Mouse (Mus musculus) kidney, adult 2 months (tissue): ENCODE measurements around the gene Pitpnm3. TPM values are rescaled to one million over a fixed set of nuclear protein-coding genes. Genes with fewer than 3 reads are reported as not detected.
A peak's percentile ranks its signal among the peaks of the same experiment; 100 is the strongest.

Experiments used
- DNase-seq: peaks from one replicate; pipeline ENCODE4 v3.0.0; 2021
- H3K27ac ChIP-seq: fragments of 200-500 bp; 2 replicates; pipeline ENCODE4 v1.5.1; 2012; ENCODE audit warnings: low read depth, low read length, control low read depth, inconsistent platforms; ENCODE audit not compliant: insufficient read depth
- H3K27me3 ChIP-seq: fragments of 200-500 bp; replicated peaks from 2 replicates; pipeline ENCODE4 v1.6.1; 2012; ENCODE audit warnings: mild to moderate bottlenecking, moderate library complexity, low read length, inconsistent platforms; ENCODE audit not compliant: control insufficient read depth, insufficient read depth
- H3K36me3 ChIP-seq: fragments of 200-500 bp; 2 replicates; pipeline ENCODE4 v1.6.1; 2012; ENCODE audit warnings: mild to moderate bottlenecking, moderate library complexity, low read length, inconsistent platforms; ENCODE audit not compliant: control insufficient read depth, insufficient read depth
- H3K4me1 ChIP-seq: fragments of 200-500 bp; 2 replicates; pipeline ENCODE4 v1.6.1; 2011; ENCODE audit warnings: low read length; ENCODE audit not compliant: control insufficient read depth, insufficient read depth
- H3K4me3 ChIP-seq: fragments of 200-500 bp; 2 replicates; pipeline ENCODE4 v1.5.1; 2011; ENCODE audit warnings: mild to moderate bottlenecking, low read depth, low read length, control low read depth; ENCODE audit not compliant: insufficient read depth
- CTCF ChIP-seq: fragments of 200-500 bp; conservative IDR thresholded peaks from 2 replicates; pipeline ENCODE4 v1.5.1; 2011; ENCODE audit warnings: low read depth, mild to moderate bottlenecking, control low read depth, low read length, moderate library complexity, mixed read lengths; ENCODE audit not compliant: insufficient read depth, insufficient read length
- POLR2A ChIP-seq: fragments of 200-500 bp; IDR thresholded peaks from one replicate; pipeline ENCODE4 v1.6.1; 2011; ENCODE audit warnings: low read depth, low read length, control low read depth
- WGBS: fragments of 180-500 bp; shearing (Covaris S2); methylation state at CpG from one replicate; pipeline ENCODE4 v1.1.7; 2018; 5-methylcytosine and 5-hydroxymethylcytosine counted together
- polyA plus RNA-seq: library from polyadenylated mRNA; depleted of rRNA; stranded (reverse); fragments of >200 nt; gene quantifications from 2 replicates; pipeline ENCODE4 v1.2.3, GENCODE M21; 2012; rRNA removed

The Pitpnm3 gene
- 4.7 and 5.5 TPM in 2 replicates for polyA plus RNA-seq

- DNase-seq: peak; percentile 36
- TF ChIP-seq CTCF (no peak), POLR2A (no peak)
- H3K4me1 ChIP-seq: peaks cover 3% of the 10 kb centered on the region; the same call in 1 of the 2 replicates
- peak within 1 kb of the TSS; percentile 62 for H3K4me3 ChIP-seq
- 2% methylated on average over 100 of the region's 107 CpGs for WGBS
- no peak within 1 kb of the TSS for H3K27ac ChIP-seq
- H3K36me3 ChIP-seq: no peaks in the 10 kb centered on the region
- H3K27me3 ChIP-seq: no peaks in the 10 kb centered on the region
Observed at GRCm38 (mm10) chr11:72135383-72136158, at the start of gene Pitpnm3. TSS of gene Pitpnm3 (minus strand) at chr11:72135778.

DNA sequence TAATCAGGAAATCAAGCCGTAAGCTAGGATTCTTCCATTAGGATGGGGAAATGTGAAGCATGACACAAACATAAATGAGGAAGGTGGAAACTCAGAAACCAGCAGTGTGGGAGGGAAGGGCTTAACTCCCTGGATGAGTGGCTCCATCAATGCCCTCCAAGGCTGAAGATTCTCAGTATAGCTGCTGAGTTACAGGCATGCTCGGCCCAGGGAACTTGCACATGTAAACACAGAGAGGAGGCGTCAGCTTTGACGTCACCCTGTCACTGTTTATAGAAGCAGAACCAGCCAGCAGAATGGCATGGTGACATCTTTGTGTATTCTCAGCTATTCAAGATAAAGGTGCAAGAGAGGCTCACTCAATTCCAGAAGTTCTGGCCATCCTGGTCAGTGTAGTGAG lies 48.7 kb upstream of the Pitpnm3 start:
- H3K36me3 ChIP-seq: no peaks in the 10 kb centered on the region; the same call in 1 of the 2 replicates
- no peak overlapping the region for H3K4me3 ChIP-seq
- TF ChIP-seq CTCF (no peak), POLR2A (no peak)
- H3K27ac ChIP-seq: no peak overlapping the region
- DNase-seq: no peak
- H3K4me1 ChIP-seq: no peaks in the 10 kb centered on the region
- 82% methylated on average over 4 of the region's 4 CpGs for WGBS
- no peaks in the 10 kb centered on the region for H3K27me3 ChIP-seq

GRCm38 (mm10) chr11:72181136-72181535 lies 45.6 kb upstream of the Pitpnm3 start:
- Histone ChIP-seq H3K4me3 (no peak overlapping the region), H3K27me3 (no peaks in the 10 kb centered on the region), H3K4me1 (no peaks in the 10 kb centered on the region), H3K27ac (no peak overlapping the region), H3K36me3 (peaks cover 2% of the 10 kb centered on the region; the same call in 1 of the 2 replicates)
- no peak for DNase-seq
- TF ChIP-seq POLR2A (no peak), CTCF (no peak)
- WGBS: 92% methylated on average over 4 of the region's 4 CpGs

- WGBS: 94% methylated on average over 5 of the region's 5 CpGs
- no peaks in the 10 kb centered on the region for H3K4me1 ChIP-seq
- TF ChIP-seq CTCF (no peak), POLR2A (no peak)
- H3K27me3 ChIP-seq: no peaks in the 10 kb centered on the region
- H3K4me3 ChIP-seq: no peak overlapping the region
- H3K36me3 ChIP-seq: peaks cover 3% of the 10 kb centered on the region; the same call in 1 of the 2 replicates
- DNase-seq: no peak
- no peak overlapping the region for H3K27ac ChIP-seq
Observed at GRCm38 (mm10) chr11:72180556-72180955, 45.0 kb upstream of the Pitpnm3 start.

DNA sequence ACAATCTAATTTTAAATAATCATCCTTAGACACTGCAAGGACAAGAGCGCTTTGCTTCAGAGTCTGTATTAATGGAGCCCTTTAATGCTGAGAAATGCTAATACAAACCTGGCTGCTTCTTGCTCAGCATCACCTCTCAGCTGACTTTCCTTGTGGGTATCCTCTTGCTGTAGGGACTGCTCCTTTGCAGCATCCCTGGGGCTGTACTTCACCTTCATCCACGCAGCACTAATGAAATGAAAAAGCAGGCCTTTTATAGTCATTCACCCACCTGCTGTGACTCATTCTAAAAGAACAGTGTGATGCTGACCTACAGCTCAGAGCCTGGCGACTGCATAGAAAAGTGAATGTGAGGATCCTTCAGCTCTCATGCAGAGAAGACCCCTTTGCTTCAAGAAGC lies 41.0 kb upstream of the Pitpnm3 start:
- WGBS: 79% methylated on average over 3 of the region's 3 CpGs
- DNase-seq: no peak
- Histone ChIP-seq H3K4me3 (no peak overlapping the region), H3K4me1 (no peaks in the 10 kb centered on the region), H3K27me3 (no peaks in the 10 kb centered on the region), H3K36me3 (peaks cover 9% of the 10 kb centered on the region), H3K27ac (no peak overlapping the region)
- TF ChIP-seq POLR2A: no peak

GRCm38 (mm10) chr11:72175966-72176365 lies 40.4 kb upstream of the Pitpnm3 start:
- Histone ChIP-seq H3K4me3 (no peak overlapping the region), H3K27ac (no peak overlapping the region), H3K36me3 (peaks cover 9% of the 10 kb centered on the region), H3K4me1 (no peaks in the 10 kb centered on the region), H3K27me3 (no peaks in the 10 kb centered on the region)
- 87% methylated on average over 5 of the region's 5 CpGs for WGBS
- no peak for DNase-seq
- TF ChIP-seq CTCF (no peak), POLR2A (no peak)

- 94% methylated on average over 6 of the region's 6 CpGs for WGBS
- H3K27me3 ChIP-seq: no peaks in the 10 kb centered on the region
- TF ChIP-seq POLR2A (no peak), CTCF (no peak)
- H3K4me3 ChIP-seq: no peak overlapping the region
- H3K4me1 ChIP-seq: no peaks in the 10 kb centered on the region
- H3K36me3 ChIP-seq: peaks cover 9% of the 10 kb centered on the region
- DNase-seq: no peak
- no peak overlapping the region for H3K27ac ChIP-seq
Observed at GRCm38 (mm10) chr11:72174721-72175120, 39.1 kb upstream of the Pitpnm3 start.
